Mouse (Mus musculus) lung, postnatal 36 days (tissue): Measurements from ENCODE around the gene Relt.

Source experiments
- DNase-seq: peaks from one replicate; pipeline ENCODE4 v3.0.0; 2022; ENCODE audit warnings: mixed read lengths

The Relt gene

GRCm38 (mm10) chr7:100862828-100863638 is at the start of gene Relt:
Relt (minus strand) TSS chr7:100863446.
- DNase-seq: peak; percentile 96

- DNase-seq: no peak
Measured at GRCm38 (mm10) chr7:100911791-100912190, 48.5 kb upstream of the Relt start.

- DNase-seq: peak; percentile 62
Measured at GRCm38 (mm10) chr7:100911246-100911770, 48.1 kb upstream of the Relt start.

GRCm38 (mm10) chr7:100908567-100908966 is 45.3 kb upstream of the Relt start:
- DNase-seq: peak; percentile 74

- peak; percentile 68 for DNase-seq
Measured at GRCm38 (mm10) chr7:100908061-100908460, 44.8 kb upstream of the Relt start.

GRCm38 (mm10) chr7:100907231-100907630 is 44.0 kb upstream of the Relt start:
- peak; percentile 91 for DNase-seq

- DNase-seq: no peak
Measured at GRCm38 (mm10) chr7:100906029-100906789, 43.0 kb upstream of the Relt start.

GRCm38 (mm10) chr7:100905037-100905436 is 41.8 kb upstream of the Relt start:
- DNase-seq: peak; percentile 69

GRCm38 (mm10) chr7:100904612-100905011 is 41.4 kb upstream of the Relt start:
- DNase-seq: no peak

GRCm38 (mm10) chr7:100902451-100903137 is 39.3 kb upstream of the Relt start:
- DNase-seq: peak; percentile 54

- no peak for DNase-seq
Measured at GRCm38 (mm10) chr7:100897828-100898227, 34.6 kb upstream of the Relt start.

GRCm38 (mm10) chr7:100894833-100895226 is 31.6 kb upstream of the Relt start:
- DNase-seq: no peak

GRCm38 (mm10) chr7:100894057-100894832 is 31.0 kb upstream of the Relt start:
- DNase-seq: no peak

- no peak for DNase-seq
Measured at GRCm38 (mm10) chr7:100893249-100894056, 30.2 kb upstream of the Relt start.

GRCm38 (mm10) chr7:100886535-100886934 is 23.3 kb upstream of the Relt start:
- DNase-seq: peak; percentile 58

- no peak for DNase-seq
Measured at GRCm38 (mm10) chr7:100884460-100884859, 21.2 kb upstream of the Relt start.

GRCm38 (mm10) chr7:100881950-100882349 is 18.7 kb upstream of the Relt start:
- DNase-seq: no peak

- DNase-seq: no peak
Measured at GRCm38 (mm10) chr7:100881531-100881930, 18.3 kb upstream of the Relt start.

GRCm38 (mm10) chr7:100879595-100879994 is 16.3 kb upstream of the Relt start:
- DNase-seq: peak; percentile 82

GRCm38 (mm10) chr7:100876771-100877170 is 13.5 kb upstream of the Relt start:
- DNase-seq: no peak

GRCm38 (mm10) chr7:100876293-100876692 is 13.0 kb upstream of the Relt start:
- no peak for DNase-seq
